Mouse (Mus musculus) ES-Bruce4 (cell line): ENCODE data around the gene Hyal2. TPM values are rescaled to one million over a fixed set of nuclear protein-coding genes. Genes with fewer than 3 reads are reported as not detected.

Experiments
- H3K27ac ChIP-seq: 2 replicates; pipeline ENCODE4 v1.5.1; 2012; ENCODE audit warnings: low read length, inconsistent platforms; ENCODE audit not compliant: insufficient read depth
- H3K27me3 ChIP-seq: 2 replicates; pipeline ENCODE4 v1.6.1; 2012; ENCODE audit warnings: mild to moderate bottlenecking, low read length, inconsistent platforms; ENCODE audit not compliant: control insufficient read depth, poor library complexity, insufficient read depth, severe bottlenecking
- H3K36me3 ChIP-seq: 2 replicates; pipeline ENCODE4 v1.6.1; 2012; ENCODE audit warnings: inconsistent platforms, mild to moderate bottlenecking, low read length, moderate library complexity; ENCODE audit not compliant: control insufficient read depth, poor library complexity, insufficient read depth, severe bottlenecking
- H3K4me1 ChIP-seq: one replicate; pipeline ENCODE4 v1.8.1; 2011; ENCODE audit warnings: low read length; ENCODE audit not compliant: control insufficient read depth, insufficient read depth
- H3K4me3 ChIP-seq: 2 replicates; pipeline ENCODE4 v1.5.1; 2011; ENCODE audit warnings: low read depth, mild to moderate bottlenecking, low read length
- H3K9ac ChIP-seq: 2 replicates; pipeline ENCODE4 v1.6.1; 2012; ENCODE audit warnings: low read depth, mild to moderate bottlenecking, inconsistent platforms; ENCODE audit not compliant: poor library complexity, severe bottlenecking
- H3K9me3 ChIP-seq: replicated peaks from 2 replicates; pipeline ENCODE4 v1.6.1; 2012; ENCODE audit warnings: mild to moderate bottlenecking, low read length, inconsistent platforms; ENCODE audit not compliant: control insufficient read depth, poor library complexity, insufficient read depth, severe bottlenecking
- CTCF ChIP-seq: IDR thresholded peaks from one replicate; pipeline ENCODE4 v1.8.1; 2011; ENCODE audit warnings: low read depth, low read length
- EP300 ChIP-seq: IDR thresholded peaks from 2 replicates; pipeline ENCODE4 v1.6.1; 2011; ENCODE audit warnings: low read depth, low read length; ENCODE audit not compliant: insufficient read depth
- POLR2A ChIP-seq: IDR thresholded peaks from one replicate; pipeline ENCODE4 v1.8.1; 2011; ENCODE audit warnings: low read length; ENCODE audit not compliant: insufficient read depth
- polyA plus RNA-seq: library from polyadenylated mRNA; stranded (reverse); fragments of >200 nt; gene quantifications from 2 replicates; pipeline ENCODE4 v1.2.4, GENCODE M21; 2011; ENCODE audit warnings: low read depth; ENCODE audit not compliant: missing spikeins, insufficient read depth, insufficient read length

Hyal2 gene
- 38.4 and 38.7 TPM in 2 replicates for polyA plus RNA-seq

DNA sequence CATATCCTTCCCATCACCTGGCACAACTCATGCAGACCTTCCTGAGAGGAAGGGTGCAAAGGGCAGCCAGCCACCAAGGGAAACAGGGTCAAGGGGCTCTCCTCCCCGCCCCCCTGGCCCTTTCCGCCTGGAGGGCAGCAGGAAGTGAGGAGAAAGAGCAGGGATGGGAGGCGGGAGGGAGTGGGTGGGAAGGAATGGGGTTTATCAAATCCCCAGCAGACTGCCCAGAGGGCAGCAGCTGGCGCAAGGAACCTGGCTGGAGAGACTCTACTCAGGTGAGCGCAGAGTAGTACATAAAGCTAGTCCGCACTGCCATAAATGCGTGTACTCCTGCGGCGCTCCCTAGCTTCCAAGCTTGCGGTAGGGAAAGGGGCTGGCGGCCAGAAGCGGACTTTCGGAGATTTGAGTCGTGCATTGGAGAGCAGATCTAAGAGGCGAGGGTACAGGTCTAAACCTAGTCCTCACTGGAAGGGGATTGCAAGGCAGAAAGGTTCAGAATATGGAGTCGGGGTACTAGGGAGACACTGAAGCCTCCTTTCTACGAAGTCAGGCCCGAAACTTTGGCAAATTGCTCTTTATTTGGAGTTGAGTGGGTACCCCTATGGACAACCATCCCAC lies at the start of gene Hyal2:
TSS of gene Hyal2 (plus strand) at position 244 of the 618 bp plus-strand sequence.
- H3K27ac ChIP-seq, result no peak within 1 kb of the TSS; the same call in 1 of the 2 replicates
- peak within 1 kb of the TSS; percentile 87 for H3K9ac ChIP-seq
- peaks cover 2% of the 10 kb centered on the region for H3K4me1 ChIP-seq
- no peaks in the 10 kb centered on the region for H3K9me3 ChIP-seq
- TF ChIP-seq EP300, result no peak
- no peak for TF ChIP-seq CTCF
- TF ChIP-seq POLR2A, result no peak
- peak within 1 kb of the TSS; percentile 81 for H3K4me3 ChIP-seq
- H3K27me3 ChIP-seq, result no peaks in the 10 kb centered on the region
- peaks cover 12% of the 10 kb centered on the region for H3K36me3 ChIP-seq

- Histone ChIP-seq H3K36me3 (no peaks in the 10 kb centered on the region), H3K4me1 (peaks cover 8% of the 10 kb centered on the region), H3K27me3 (no peaks in the 10 kb centered on the region), H3K9me3 (no peaks in the 10 kb centered on the region), H3K4me3 (no peak overlapping the region), H3K27ac (no peak overlapping the region), H3K9ac (no peak overlapping the region)
- TF ChIP-seq POLR2A (no peak), CTCF (no peak), EP300 (no peak)
These were observed 47.4 kb upstream of the Hyal2 start for GRCm38 (mm10) chr9:107520331-107520730.

DNA sequence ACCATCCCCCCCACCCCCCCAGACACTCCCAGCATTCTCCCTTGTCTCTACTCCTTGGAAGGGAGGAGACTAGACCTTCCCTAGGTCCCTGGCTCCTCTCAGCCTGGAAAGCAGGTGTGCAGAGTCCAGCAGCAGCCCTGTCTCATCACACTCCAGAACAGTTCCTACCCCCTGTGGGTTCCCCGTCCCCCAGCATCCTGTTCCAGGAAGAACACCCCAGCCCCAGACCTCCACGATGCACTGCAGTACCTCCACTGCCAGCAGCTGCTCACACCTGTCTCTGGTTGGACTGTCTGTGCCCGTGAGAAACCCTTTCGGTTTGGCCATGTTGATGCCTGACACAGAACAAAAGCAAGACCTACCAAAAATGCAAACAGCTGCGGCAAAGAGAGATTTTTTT lies 46.6 kb upstream of the Hyal2 start:
- Histone ChIP-seq H3K9me3 (no peaks in the 10 kb centered on the region), H3K27ac (no peak overlapping the region), H3K4me3 (no peak overlapping the region), H3K27me3 (no peaks in the 10 kb centered on the region), H3K4me1 (peaks cover 8% of the 10 kb centered on the region), H3K36me3 (no peaks in the 10 kb centered on the region), H3K9ac (peak overlapping the region; percentile 49; the same call in 1 of the 2 replicates)
- TF ChIP-seq CTCF (no peak), POLR2A (no peak), EP300 (no peak)

- 0 out of 2 replicates have a peak overlapping the region, but pooled peaks have one; percentile 7 for H3K27ac ChIP-seq
- no peaks in the 10 kb centered on the region for H3K9me3 ChIP-seq
- no peaks in the 10 kb centered on the region for H3K27me3 ChIP-seq
- TF ChIP-seq CTCF (no peak), EP300 (peak; percentile 63; the same call in 1 of the 2 replicates), POLR2A (no peak)
- no peaks in the 10 kb centered on the region for H3K36me3 ChIP-seq
- H3K4me3 ChIP-seq, result peak overlapping the region; percentile 29
- H3K4me1 ChIP-seq, result peaks cover 8% of the 10 kb centered on the region
- peak overlapping the region; percentile 49 for H3K9ac ChIP-seq
These were observed 45.9 kb upstream of the Hyal2 start for GRCm38 (mm10) chr9:107521711-107522399.

DNA sequence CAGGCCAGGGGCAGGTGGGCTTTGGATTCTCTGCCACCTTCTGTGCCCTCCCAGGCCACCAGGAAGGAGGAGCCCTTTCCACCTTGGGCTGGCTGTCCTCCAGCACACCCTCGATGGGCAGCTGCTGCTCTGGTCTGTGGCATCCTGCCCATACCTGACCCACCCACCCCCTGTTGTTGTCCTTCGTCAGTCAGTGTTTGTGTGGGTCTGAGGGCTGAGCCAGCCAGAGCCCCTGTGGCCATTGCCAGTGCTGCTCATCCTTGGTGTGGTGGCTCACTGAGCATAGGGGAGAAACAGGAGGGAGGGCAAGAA lies 45.4 kb upstream of the Hyal2 start:
- Histone ChIP-seq H3K36me3 (no peaks in the 10 kb centered on the region), H3K4me3 (peak overlapping the region; percentile 29), H3K9ac (peak overlapping the region; percentile 49), H3K27ac (no peak overlapping the region), H3K9me3 (no peaks in the 10 kb centered on the region), H3K4me1 (peaks cover 8% of the 10 kb centered on the region), H3K27me3 (no peaks in the 10 kb centered on the region)
- TF ChIP-seq EP300, result no peak
- TF ChIP-seq POLR2A, result no peak
- TF ChIP-seq CTCF, result no peak
